Mouse (Mus musculus) spleen, adult 2 months (tissue): Measurements from ENCODE around the gene Stab2. TPM values are rescaled to one million over a fixed set of nuclear protein-coding genes. Genes with fewer than 3 reads are reported as not detected.

Experiments used
- DNase-seq, 2 experiments: peaks; one replicate each; pipeline versions ENCODE4 v3.0.0 to v3.0.0-alpha.2; 2012 to 2021; ENCODE audit warnings: low spot score in 2 of 2, low read depth in 1 of 2
- H3K27ac ChIP-seq: fragments of 200-500 bp; 2 replicates; pipeline ENCODE4 v1.5.1; 2012; ENCODE audit warnings: low read length, inconsistent platforms; ENCODE audit not compliant: insufficient read depth
- H3K27me3 ChIP-seq: fragments of 200-500 bp; 2 replicates; pipeline ENCODE4 v1.6.1; 2012; ENCODE audit warnings: mild to moderate bottlenecking, moderate library complexity, low read length, inconsistent platforms; ENCODE audit not compliant: control insufficient read depth, insufficient read depth
- H3K36me3 ChIP-seq: fragments of 200-500 bp; 2 replicates; pipeline ENCODE4 v1.6.1; 2012; ENCODE audit warnings: mild to moderate bottlenecking, low read length, inconsistent platforms; ENCODE audit not compliant: control insufficient read depth, insufficient read depth
- H3K4me1 ChIP-seq: fragments of 200-500 bp; 2 replicates; pipeline ENCODE4 v1.6.1; 2011; ENCODE audit warnings: inconsistent platforms; ENCODE audit not compliant: control insufficient read depth, insufficient read depth, insufficient read length
- H3K4me3 ChIP-seq: fragments of 200-500 bp; 2 replicates; pipeline ENCODE4 v1.5.1; 2011; ENCODE audit warnings: mild to moderate bottlenecking, inconsistent platforms; ENCODE audit not compliant: insufficient read depth, insufficient read length; ENCODE audit errors: extremely low read depth
- CTCF ChIP-seq: fragments of 200-500 bp; IDR thresholded peaks from 2 replicates; pipeline ENCODE4 v1.5.1; 2011; ENCODE audit warnings: mild to moderate bottlenecking, inconsistent platforms; ENCODE audit not compliant: insufficient read depth, insufficient read length, insufficient replicate concordance; ENCODE audit errors: extremely low read depth
- POLR2A ChIP-seq: fragments of 200-500 bp; IDR thresholded peaks from 2 replicates; pipeline ENCODE4 v1.6.1; 2011; ENCODE audit warnings: low read depth, low read length, inconsistent platforms
- WGBS: fragments of 180-500 bp; shearing (Covaris S2); methylation state at CpG from one replicate; pipeline ENCODE4 v1.1.7; 2018; 5-methylcytosine and 5-hydroxymethylcytosine counted together
- polyA plus RNA-seq: library from polyadenylated mRNA; depleted of rRNA; stranded (reverse); fragments of >200 nt; gene quantifications from 2 replicates; pipeline ENCODE4 v1.2.3, GENCODE M21; 2012

The Stab2 gene
- polyA plus RNA-seq, 1 experiment, result 71.8 TPM

- Histone ChIP-seq H3K4me1 (no peaks in the 10 kb centered on the region), H3K27me3 (no peaks in the 10 kb centered on the region), H3K27ac (no peak overlapping the region), H3K36me3 (no peaks in the 10 kb centered on the region), H3K4me3 (no peak overlapping the region)
- WGBS, result 97% methylated on average over 18 of the region's 18 CpGs
- TF ChIP-seq POLR2A (no peak), CTCF (no peak)
- no peak for DNase-seq
These were observed 99.3 kb downstream of the Stab2 start for GRCm38 (mm10) chr10:86908562-86908961.

GRCm38 (mm10) chr10:86907043-86907442, 100.8 kb downstream of the Stab2 start:
- WGBS, result 85% methylated on average over 6 of the region's 6 CpGs
- H3K27me3 ChIP-seq, result no peaks in the 10 kb centered on the region
- no peak overlapping the region for H3K27ac ChIP-seq
- no peak for DNase-seq
- no peak overlapping the region for H3K4me3 ChIP-seq
- H3K36me3 ChIP-seq, result no peaks in the 10 kb centered on the region
- H3K4me1 ChIP-seq, result no peaks in the 10 kb centered on the region
- TF ChIP-seq CTCF, result no peak

DNA sequence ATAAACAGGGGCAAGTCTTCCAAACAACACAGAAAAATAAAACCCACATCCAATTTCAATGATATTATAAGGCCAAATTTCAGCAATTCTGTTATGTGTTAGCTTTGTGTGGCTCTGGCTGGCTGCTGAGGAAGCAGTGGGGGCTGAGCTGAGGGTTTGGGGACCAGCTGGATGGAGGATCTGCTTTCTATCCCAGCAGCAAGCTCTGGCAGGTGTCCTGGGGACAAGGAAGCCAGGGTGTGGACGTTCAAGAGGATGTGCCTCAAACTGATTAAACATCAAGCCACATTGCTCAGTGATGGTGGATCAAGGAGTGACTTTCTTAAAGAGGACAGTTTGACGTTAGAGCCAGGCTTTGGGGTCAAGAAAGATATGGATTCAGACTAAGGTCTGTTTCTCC, 112.3 kb downstream of the Stab2 start:
- H3K27ac ChIP-seq, result no peak overlapping the region
- DNase-seq, result no peak
- no peaks in the 10 kb centered on the region for H3K27me3 ChIP-seq
- no peaks in the 10 kb centered on the region for H3K4me1 ChIP-seq
- H3K36me3 ChIP-seq, result no peaks in the 10 kb centered on the region
- TF ChIP-seq CTCF (no peak), POLR2A (no peak)
- H3K4me3 ChIP-seq, result no peak overlapping the region
- 67% methylated on average over 2 of the region's 2 CpGs for WGBS

- Histone ChIP-seq H3K4me3 (no peak overlapping the region), H3K4me1 (no peaks in the 10 kb centered on the region), H3K36me3 (no peaks in the 10 kb centered on the region), H3K27ac (no peak overlapping the region), H3K27me3 (no peaks in the 10 kb centered on the region)
- TF ChIP-seq CTCF (no peak), POLR2A (no peak)
- WGBS, result 81% methylated on average over 1 of the region's 1 CpGs
- no peak for DNase-seq
These were observed 116.8 kb downstream of the Stab2 start for GRCm38 (mm10) chr10:86891066-86891465.

GRCm38 (mm10) chr10:86890166-86890930, 117.5 kb downstream of the Stab2 start:
- TF ChIP-seq POLR2A, result no peak
- TF ChIP-seq CTCF, result no peak
- 88% methylated on average over 14 of the region's 14 CpGs for WGBS
- no peaks in the 10 kb centered on the region for H3K27me3 ChIP-seq
- H3K27ac ChIP-seq, result no peak overlapping the region
- H3K4me3 ChIP-seq, result no peak overlapping the region
- H3K36me3 ChIP-seq, result no peaks in the 10 kb centered on the region
- no peak for DNase-seq
- H3K4me1 ChIP-seq, result no peaks in the 10 kb centered on the region

GRCm38 (mm10) chr10:86889440-86889839, 118.4 kb downstream of the Stab2 start:
- TF ChIP-seq CTCF (no peak), POLR2A (no peak)
- no peaks in the 10 kb centered on the region for H3K4me1 ChIP-seq
- H3K27ac ChIP-seq, result no peak overlapping the region
- H3K4me3 ChIP-seq, result no peak overlapping the region
- no peak for DNase-seq
- H3K27me3 ChIP-seq, result no peaks in the 10 kb centered on the region
- H3K36me3 ChIP-seq, result no peaks in the 10 kb centered on the region

GRCm38 (mm10) chr10:86886434-86886833, 121.4 kb downstream of the Stab2 start:
- H3K27ac ChIP-seq, result no peak overlapping the region
- WGBS, result 92% methylated on average over 1 of the region's 1 CpGs
- no peaks in the 10 kb centered on the region for H3K4me1 ChIP-seq
- H3K27me3 ChIP-seq, result no peaks in the 10 kb centered on the region
- no peak for DNase-seq
- no peak for TF ChIP-seq CTCF
- no peaks in the 10 kb centered on the region for H3K36me3 ChIP-seq
- H3K4me3 ChIP-seq, result no peak overlapping the region
